Mouse (Mus musculus) liver, postnatal 0 days (tissue): ENCODE measurements around the gene Cxcr4. TPM values are rescaled to one million over a fixed set of nuclear protein-coding genes. Genes with fewer than 3 reads are reported as not detected.
A peak's percentile ranks its signal among the peaks of the same experiment; 100 is the strongest.

Experiments used
- ATAC-seq: fragments of 200-750 bp; cut with Nextera tagmentation; 2 replicates; pipeline ENCODE4 v1.8.0; 2017; ENCODE audit warnings: mild to moderate bottlenecking, moderate library complexity
- DNase-seq: peaks from one replicate; pipeline ENCODE4 v3.0.0-alpha.2; 2016
- H3K27ac ChIP-seq: fragments of 300-500 bp; sonication (generic); 2 replicates; pipeline ENCODE4 v1.5.1; 2014; ENCODE audit warnings: antibody characterized with exemption, moderate library complexity, mild to moderate bottlenecking, low read depth
- H3K27me3 ChIP-seq: fragments of 300-500 bp; sonication (generic); 2 replicates; pipeline ENCODE4 v1.6.1; 2014; ENCODE audit warnings: low read length, control low read depth, mixed read lengths; ENCODE audit not compliant: insufficient read depth
- H3K36me3 ChIP-seq: fragments of 300-500 bp; sonication (generic); replicated peaks from 2 replicates; pipeline ENCODE4 v1.6.1; 2014; ENCODE audit warnings: mild to moderate bottlenecking, control low read depth, low read length, moderate library complexity, mixed read lengths; ENCODE audit not compliant: insufficient read depth
- H3K4me1 ChIP-seq: fragments of 300-500 bp; sonication (generic); 2 replicates; pipeline ENCODE4 v1.6.1; 2014; ENCODE audit warnings: antibody characterized with exemption, mild to moderate bottlenecking, control low read depth; ENCODE audit not compliant: insufficient read depth
- H3K4me2 ChIP-seq: fragments of 300-500 bp; sonication (generic); 2 replicates; pipeline ENCODE4 v1.6.1; 2014; ENCODE audit warnings: low read depth, mild to moderate bottlenecking, low read length, moderate library complexity, mixed read lengths
- H3K4me3 ChIP-seq: fragments of 300-500 bp; sonication (generic); 2 replicates; pipeline ENCODE4 v1.5.1; 2014; ENCODE audit warnings: low read depth, low read length
- H3K9ac ChIP-seq: fragments of 300-500 bp; sonication (generic); replicated peaks from 2 replicates; pipeline ENCODE4 v1.6.1; 2014; ENCODE audit warnings: mild to moderate bottlenecking, moderate library complexity
- H3K9me3 ChIP-seq: fragments of 300-500 bp; sonication (generic); 2 replicates; pipeline ENCODE4 v1.6.1; 2016; ENCODE audit warnings: mild to moderate bottlenecking, control low read depth, low read length, mixed read lengths
- CTCF ChIP-seq: sonication (generic); IDR thresholded peaks from 2 replicates; pipeline ENCODE4 v1.5.1; 2016; ENCODE audit warnings: antibody characterized with exemption, low read depth
- EP300 ChIP-seq: IDR thresholded peaks from 2 replicates; pipeline ENCODE4 v1.6.1; 2016; ENCODE audit warnings: antibody characterized with exemption, low read depth, mild to moderate bottlenecking
- WGBS: fragments of 180-500 bp; shearing (Covaris S2); extraction: QIAGEN DNeasy Blood & Tissue Kit; methylation state at CpG from one replicate; pipeline ENCODE4 v1.1.7; 2014; ENCODE audit not compliant: insufficient replicate concordance; 5-methylcytosine and 5-hydroxymethylcytosine counted together
- polyA plus RNA-seq: library from polyadenylated mRNA; unstranded; fragments of >200 nt; fragmentation: Nextera tagmentation; extraction: Ambion mirVana; gene quantifications from 2 replicates; pipeline ENCODE4 v1.2.1, GENCODE M21; 2015

The Cxcr4 gene
- polyA plus RNA-seq, 1 experiment from 2014 or later = 5.5 TPM

DNA sequence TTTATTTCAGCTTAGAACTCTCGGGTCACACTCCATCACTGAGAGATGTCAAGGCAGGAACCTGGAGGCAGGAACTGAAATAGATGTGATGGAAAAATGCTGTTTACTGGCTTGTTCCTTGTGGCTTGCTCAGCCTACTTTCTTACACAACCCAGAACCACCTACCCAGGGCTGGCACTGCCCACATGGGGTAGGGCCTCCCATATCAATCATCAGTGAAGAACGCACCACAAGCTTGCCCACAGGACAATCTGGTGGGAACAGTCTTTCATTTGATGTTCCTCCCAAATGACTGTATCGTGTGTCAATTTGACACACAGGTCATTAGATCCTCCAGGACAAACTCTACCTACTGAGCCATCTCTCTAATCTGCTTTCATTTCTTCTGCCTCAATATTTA is 28.2 kb downstream of the Cxcr4 start:
- H3K9ac ChIP-seq = no peak overlapping the region
- ATAC-seq (no peak), DNase-seq (no peak)
- no peaks in the 10 kb centered on the region for H3K9me3 ChIP-seq
- H3K4me1 ChIP-seq = peaks cover 16% of the 10 kb centered on the region
- no peak overlapping the region for H3K4me2 ChIP-seq
- TF ChIP-seq CTCF (no peak), EP300 (no peak)
- 65% methylated on average over 3 of the region's 3 CpGs for WGBS
- no peaks in the 10 kb centered on the region for H3K27me3 ChIP-seq
- no peak overlapping the region for H3K4me3 ChIP-seq
- H3K27ac ChIP-seq = no peak overlapping the region
- H3K36me3 ChIP-seq = no peaks in the 10 kb centered on the region

DNA sequence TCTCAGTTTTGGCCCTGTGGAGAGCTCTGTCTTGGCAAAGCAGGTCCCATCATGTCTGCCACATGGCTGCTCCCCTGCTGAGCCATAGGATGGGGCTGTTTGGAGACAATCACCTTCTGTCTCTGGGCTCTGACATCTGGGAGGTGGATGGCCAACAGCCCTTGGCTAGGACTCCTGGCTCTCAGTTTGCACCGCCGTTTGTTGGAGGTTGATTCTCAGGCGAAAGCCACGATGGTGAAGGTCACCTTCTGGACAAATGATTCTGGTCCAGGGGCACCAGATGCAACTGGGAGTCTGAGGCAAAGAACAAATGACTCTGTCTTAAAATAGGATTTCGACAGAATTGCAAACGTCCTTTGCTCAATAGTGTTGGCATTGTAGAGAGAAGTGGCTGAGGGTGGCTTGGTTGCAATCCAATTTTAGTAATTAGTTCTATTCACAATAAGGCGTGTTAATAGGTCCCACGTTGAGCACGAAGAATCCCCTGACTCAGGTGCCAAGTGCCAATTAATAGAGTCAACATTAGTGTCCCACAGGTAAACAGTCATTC is 30.7 kb downstream of the Cxcr4 start:
- ATAC-seq (peak; percentile 31; the same call in 1 of the 2 replicates), DNase-seq (no peak)
- Histone ChIP-seq H3K9me3 (no peaks in the 10 kb centered on the region), H3K4me2 (peak overlapping the region; percentile 61), H3K27me3 (no peaks in the 10 kb centered on the region), H3K27ac (peak overlapping the region; percentile 71), H3K4me1 (peaks cover 13% of the 10 kb centered on the region), H3K36me3 (no peaks in the 10 kb centered on the region), H3K9ac (no peak overlapping the region; the same call in 1 of the 2 replicates), H3K4me3 (peak overlapping the region; percentile 12; the same call in 1 of the 2 replicates)
- WGBS = 61% methylated on average over 9 of the region's 9 CpGs
- TF ChIP-seq CTCF (no peak), EP300 (no peak)

DNA sequence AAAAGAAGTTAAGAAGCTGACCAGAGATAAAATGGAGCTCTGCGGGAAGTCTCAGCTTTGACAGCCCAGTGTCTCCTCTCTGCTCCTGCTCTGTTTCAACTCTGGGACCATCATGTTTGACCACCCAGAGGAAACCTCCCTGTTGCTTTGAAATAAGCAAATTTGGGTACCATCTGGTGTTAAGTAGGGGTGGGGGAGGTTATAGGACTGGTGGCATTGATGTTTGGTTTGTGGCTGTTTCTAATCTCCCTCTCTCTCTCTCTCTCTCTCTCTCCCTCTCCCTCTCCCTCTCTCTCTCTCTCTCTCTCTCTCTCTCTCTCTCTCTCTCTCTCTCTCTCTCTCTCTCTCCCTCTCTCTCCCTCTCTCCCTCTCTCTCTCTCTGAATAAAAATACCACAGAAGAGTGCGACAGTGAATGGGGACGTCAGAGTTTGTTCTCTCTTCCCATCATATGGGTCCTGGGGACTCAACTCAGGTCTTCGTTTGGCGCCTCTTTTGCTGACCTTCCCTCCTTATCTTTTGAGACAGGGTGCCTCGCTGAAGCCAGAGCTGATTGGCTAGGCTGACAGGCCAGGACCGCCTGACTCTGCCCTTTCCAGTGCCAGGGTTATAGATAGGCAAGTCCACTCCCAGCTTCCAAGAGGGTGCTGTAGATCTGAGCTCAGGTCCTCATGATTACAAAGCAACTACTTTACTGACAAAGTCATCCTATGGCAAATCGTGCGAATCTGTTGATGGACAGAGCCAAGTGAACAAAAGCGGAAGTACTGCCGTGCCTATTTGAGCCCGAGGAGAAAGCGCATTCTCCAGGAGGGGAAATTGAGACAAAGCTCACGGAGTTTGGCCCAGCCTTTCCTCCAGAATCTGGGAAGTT is 31.4 kb downstream of the Cxcr4 start:
- Histone ChIP-seq H3K27me3 (no peaks in the 10 kb centered on the region), H3K36me3 (no peaks in the 10 kb centered on the region), H3K9ac (no peak overlapping the region; the same call in 1 of the 2 replicates), H3K4me1 (peaks cover 13% of the 10 kb centered on the region), H3K27ac (peak overlapping the region; percentile 71), H3K4me3 (peak overlapping the region; percentile 12; the same call in 1 of the 2 replicates), H3K4me2 (peak overlapping the region; percentile 61), H3K9me3 (no peaks in the 10 kb centered on the region)
- peak; percentile 75 for TF ChIP-seq EP300
- TF ChIP-seq CTCF = no peak
- ATAC-seq (peak; percentile 96), DNase-seq (peak; percentile 60)
- 37% methylated on average over 14 of the region's 14 CpGs for WGBS

DNA sequence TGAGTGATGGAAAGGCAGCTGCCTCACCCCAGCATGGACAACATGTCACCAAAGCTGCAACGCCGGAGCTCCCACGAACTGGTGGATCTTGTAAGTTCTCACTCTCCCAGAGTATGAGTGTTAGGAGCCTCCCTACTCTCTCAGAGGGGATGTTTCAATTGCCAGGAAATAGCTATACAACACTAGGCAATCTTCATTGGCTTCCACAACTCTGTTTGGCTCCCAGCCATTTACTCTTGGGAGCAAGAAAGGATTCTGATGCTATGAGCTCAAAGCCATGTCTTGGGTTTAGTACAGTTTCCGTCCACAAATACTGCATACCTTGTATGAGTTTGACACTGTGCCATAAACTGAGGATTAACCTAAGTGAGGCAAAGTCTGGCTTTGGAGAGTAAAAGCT is 34.1 kb downstream of the Cxcr4 start:
- WGBS = 79% methylated on average over 4 of the region's 4 CpGs
- DNase-seq (no peak), ATAC-seq (no peak)

DNA sequence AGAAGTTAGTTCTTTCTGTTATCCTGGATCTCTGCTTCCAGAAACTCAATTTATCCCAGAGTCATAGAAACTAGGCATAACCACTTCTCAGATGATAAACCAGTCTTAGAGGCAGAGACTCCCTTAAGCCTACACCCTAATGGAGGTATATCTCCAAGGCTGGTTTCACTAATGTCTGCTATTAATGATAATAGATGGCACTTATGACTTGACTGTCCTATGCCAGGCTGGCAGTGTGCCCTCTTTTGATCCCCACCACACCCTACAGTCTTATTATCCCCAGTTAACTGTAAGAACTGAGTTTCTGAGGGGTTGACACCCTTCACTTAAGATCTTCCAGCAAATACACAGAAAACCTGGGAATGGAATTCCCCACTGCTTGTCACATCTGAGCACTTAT is 39.5 kb downstream of the Cxcr4 start:
- TF ChIP-seq EP300 = peak; percentile 79
- no peak for TF ChIP-seq CTCF
- Histone ChIP-seq H3K36me3 (no peaks in the 10 kb centered on the region), H3K4me2 (no peak overlapping the region), H3K9me3 (no peaks in the 10 kb centered on the region), H3K27me3 (no peaks in the 10 kb centered on the region), H3K4me1 (peaks cover 2% of the 10 kb centered on the region; the same call in 1 of the 2 replicates), H3K4me3 (no peak overlapping the region), H3K9ac (no peak overlapping the region), H3K27ac (peak overlapping the region; percentile 6; the same call in 1 of the 2 replicates)
- peak; percentile 33 for DNase-seq
- ATAC-seq = peak; percentile 89

More for the DNA sequence above, 34.1 kb downstream of the Cxcr4 start:
- Histone ChIP-seq H3K27ac (no peak overlapping the region), H3K36me3 (no peaks in the 10 kb centered on the region), H3K4me2 (no peak overlapping the region), H3K27me3 (no peaks in the 10 kb centered on the region), H3K9me3 (no peaks in the 10 kb centered on the region), H3K9ac (no peak overlapping the region), H3K4me1 (peaks cover 13% of the 10 kb centered on the region), H3K4me3 (no peak overlapping the region)
- TF ChIP-seq EP300 (no peak), CTCF (no peak)

DNA sequence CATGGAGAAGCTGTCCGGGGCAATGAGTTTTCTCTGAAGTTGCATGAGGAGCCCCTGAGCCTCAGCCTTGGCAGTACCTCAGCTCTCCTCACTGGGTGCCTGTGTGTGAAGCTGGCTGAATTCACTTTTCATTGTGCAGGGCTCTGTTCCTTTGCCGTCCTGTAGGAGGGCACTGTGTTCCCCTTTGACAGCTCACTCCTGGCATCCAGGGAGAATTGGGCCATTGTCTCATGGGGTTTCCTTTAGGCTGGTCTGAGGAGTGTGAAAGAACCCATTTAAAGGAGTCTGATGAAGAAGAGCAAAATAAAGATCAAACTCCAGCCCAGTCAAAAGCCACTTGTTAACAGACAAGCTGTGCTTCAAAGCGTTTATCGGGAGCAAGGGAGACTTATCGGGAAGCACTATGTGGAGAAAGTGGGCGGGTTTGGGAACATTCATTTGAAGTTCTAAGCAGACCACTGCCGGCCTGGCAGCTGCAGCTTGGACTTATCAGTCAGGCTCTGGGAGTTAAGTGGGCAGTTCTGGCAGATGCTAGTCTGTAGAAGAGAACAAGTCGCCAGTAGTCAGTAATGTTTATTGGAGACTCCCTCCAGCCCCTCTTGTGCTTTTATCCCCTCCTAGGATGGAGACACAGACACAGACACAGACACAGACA is 40.2 kb downstream of the Cxcr4 start:
- H3K4me1 ChIP-seq = peaks cover 2% of the 10 kb centered on the region; the same call in 1 of the 2 replicates
- no peak for DNase-seq
- no peak overlapping the region for H3K9ac ChIP-seq
- H3K27ac ChIP-seq = no peak overlapping the region
- peak; percentile 51; the same call in 1 of the 2 replicates for ATAC-seq
- H3K27me3 ChIP-seq = no peaks in the 10 kb centered on the region
- H3K4me3 ChIP-seq = no peak overlapping the region
- H3K9me3 ChIP-seq = no peaks in the 10 kb centered on the region
- H3K36me3 ChIP-seq = no peaks in the 10 kb centered on the region
- TF ChIP-seq EP300 = no peak
- peak; percentile 32 for TF ChIP-seq CTCF
- 43% methylated on average over 8 of the region's 8 CpGs for WGBS
- no peak overlapping the region for H3K4me2 ChIP-seq
